Mouse (Mus musculus): ENCODE measurements at regions not wholly inside any gene's neighbourhood (a gene's known extent, or its start where the extent isn't known, plus 50 kb on each side); places are given as distances from the start of the nearest gene placed in this dataset.
"Not testable (repeated sequence)": the region's sequence is repeated elsewhere in the genome, so short reads cannot be mapped to it uniquely, and the experiment has no call there.

DNA sequence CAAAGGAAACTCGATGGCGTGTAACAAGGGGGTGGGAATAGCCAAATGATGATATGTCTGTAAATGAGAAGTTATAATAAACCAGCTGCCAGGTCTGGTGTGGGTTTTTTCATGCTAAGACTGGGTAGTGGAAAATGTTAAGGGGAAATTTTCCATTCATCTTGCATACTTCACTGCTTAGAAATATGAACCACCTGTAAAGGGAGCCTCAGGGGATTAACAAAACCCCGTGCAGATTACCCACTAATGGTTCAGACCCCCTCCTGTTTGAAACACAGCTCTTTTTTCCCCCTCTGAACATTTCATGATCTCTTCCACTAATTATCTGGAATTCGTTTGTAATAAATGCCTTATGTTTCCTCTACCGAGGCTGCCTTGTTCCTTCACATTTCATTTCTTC is 446.0 kb upstream of the Hsf2 start:
- DNase-seq: no peak

GRCm38 (mm10) chr10:57046021-57046420 is 440.2 kb upstream of the Hsf2 start:
- DNase-seq: no peak

DNA sequence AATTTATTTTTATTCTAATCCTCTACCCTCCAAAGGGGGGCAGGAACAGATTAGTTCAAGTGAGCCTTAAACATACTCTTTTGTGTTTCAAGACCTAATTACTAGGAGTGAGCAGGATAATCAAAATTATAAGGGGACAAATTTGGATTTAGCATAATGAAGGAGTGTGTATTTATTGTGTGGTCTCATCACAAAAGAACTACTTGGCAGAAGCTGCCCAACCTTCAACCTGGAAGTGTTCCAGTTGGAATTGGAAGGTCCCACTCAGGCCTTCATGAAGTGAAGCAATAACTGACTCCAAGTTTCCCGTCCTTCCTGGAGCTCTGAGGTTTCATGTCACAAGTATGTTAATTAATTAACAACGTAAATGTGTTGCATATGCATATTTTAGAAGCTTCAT is 439.3 kb upstream of the Hsf2 start:
- DNase-seq: peak; percentile 38

DNA sequence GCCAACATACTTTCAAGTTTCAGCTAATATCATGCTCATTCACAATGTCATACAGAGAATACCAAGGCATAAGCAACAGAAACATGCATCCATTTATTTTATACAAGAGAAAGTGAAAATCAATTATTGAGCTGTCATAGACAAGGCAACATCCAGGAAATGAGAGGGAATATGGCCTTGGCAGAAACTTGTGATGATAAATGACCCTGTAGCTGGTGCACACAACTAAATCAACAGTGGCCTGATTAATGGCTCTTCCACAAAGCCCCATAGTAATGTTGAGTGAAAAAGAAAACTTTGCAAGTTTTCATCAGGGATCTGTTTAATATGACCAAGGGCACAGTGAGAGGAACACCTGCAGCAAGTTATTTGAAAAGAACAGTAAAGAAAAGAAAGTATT is 438.5 kb upstream of the Hsf2 start:
- DNase-seq: no peak

GRCm38 (mm10) chr10:57053375-57053774 is 432.8 kb upstream of the Hsf2 start:
- not testable (repeated sequence) for DNase-seq

GRCm38 (mm10) chr10:57090131-57090530 is 396.1 kb upstream of the Hsf2 start:
- DNase-seq: no peak

- no peak for DNase-seq
Measured at GRCm38 (mm10) chr10:57095920-57096319, 390.3 kb upstream of the Hsf2 start.

GRCm38 (mm10) chr10:57113359-57113758 is 372.8 kb upstream of the Hsf2 start:
- DNase-seq: no peak

DNA sequence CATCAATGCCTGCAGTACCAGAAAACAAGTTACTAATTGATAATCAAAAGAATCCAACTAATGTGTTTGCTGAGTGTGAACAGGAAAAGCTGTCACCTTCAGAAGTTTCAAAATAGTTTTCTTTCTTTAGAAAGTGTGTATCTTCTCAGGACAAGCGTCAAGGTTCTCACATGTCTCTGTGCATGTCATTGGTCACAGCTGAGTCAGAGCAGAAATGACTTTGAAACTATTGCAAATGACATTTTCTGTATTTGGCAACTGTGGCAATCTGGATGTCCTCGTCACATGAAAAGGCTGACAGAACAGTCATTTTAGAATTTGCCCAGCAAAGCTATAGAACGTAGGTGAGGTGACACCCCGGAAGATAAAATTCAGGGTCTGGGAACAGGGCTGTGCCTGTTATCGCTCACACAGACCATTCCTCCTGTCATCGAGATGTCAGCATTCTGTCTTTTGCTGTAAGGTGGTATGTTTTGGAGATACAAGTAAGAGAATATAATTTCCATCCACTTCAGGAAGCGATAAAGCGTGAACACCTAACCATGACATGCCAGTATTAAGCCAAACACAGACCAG is 371.4 kb upstream of the Hsf2 start:
- no peak for DNase-seq

- DNase-seq: no peak
Measured at GRCm38 (mm10) chr10:57121514-57121913, 364.7 kb upstream of the Hsf2 start.

GRCm38 (mm10) chr10:57127185-57127584 is 359.0 kb upstream of the Hsf2 start:
- DNase-seq: no peak

DNA sequence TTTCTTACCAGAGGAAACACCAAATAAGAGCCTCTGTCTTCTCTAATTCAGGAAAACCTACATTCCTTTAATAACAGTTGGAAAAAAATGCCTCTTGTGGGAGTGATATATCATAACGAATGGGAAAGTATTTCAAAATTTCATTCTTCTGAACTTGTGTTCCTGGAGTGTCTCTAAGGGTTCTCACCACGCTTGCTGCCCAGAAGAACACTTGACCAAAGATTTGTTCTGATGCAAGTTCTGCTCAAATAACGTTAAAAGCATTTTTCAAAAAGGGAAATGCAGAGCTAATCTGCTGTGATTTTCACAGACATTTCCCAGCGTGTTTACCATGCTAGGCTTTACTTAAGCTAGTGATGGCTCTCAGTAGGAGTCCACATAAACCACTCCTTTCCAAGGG is 329.8 kb upstream of the Hsf2 start:
- DNase-seq: no peak

GRCm38 (mm10) chr10:57156912-57157311 is 329.3 kb upstream of the Hsf2 start:
- no peak for DNase-seq

GRCm38 (mm10) chr10:57160546-57160945 is 325.6 kb upstream of the Hsf2 start:
- no peak for DNase-seq

DNA sequence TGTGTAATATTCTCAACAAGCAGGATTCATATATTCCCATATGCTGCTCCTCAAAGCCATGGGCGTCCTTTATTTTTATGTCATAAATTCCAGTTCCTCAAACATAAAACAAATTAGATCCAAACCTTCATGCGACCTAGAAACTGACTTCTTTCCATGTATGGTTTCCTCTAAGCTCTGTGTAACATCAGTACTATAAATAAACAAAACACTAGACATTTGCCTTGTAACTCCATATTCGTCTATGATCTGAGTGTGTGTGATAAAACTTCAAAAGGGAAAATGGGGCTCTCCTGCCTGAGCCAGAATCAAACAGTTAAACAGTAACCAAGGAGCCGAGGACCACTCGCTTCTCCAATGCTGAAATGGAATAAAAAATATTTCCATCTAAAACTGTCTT is 322.8 kb upstream of the Hsf2 start:
- no peak for DNase-seq

GRCm38 (mm10) chr10:57183560-57183959 is 302.6 kb upstream of the Hsf2 start:
- peak; percentile 17 for DNase-seq

- DNase-seq: no peak
Measured at GRCm38 (mm10) chr10:57210701-57211100, 275.5 kb upstream of the Hsf2 start.

- no peak for DNase-seq
Measured at GRCm38 (mm10) chr10:57231117-57231516, 255.1 kb upstream of the Hsf2 start.

- DNase-seq: peak; percentile 11
Measured at GRCm38 (mm10) chr10:57281220-57281619, 205.0 kb upstream of the Hsf2 start.

DNA sequence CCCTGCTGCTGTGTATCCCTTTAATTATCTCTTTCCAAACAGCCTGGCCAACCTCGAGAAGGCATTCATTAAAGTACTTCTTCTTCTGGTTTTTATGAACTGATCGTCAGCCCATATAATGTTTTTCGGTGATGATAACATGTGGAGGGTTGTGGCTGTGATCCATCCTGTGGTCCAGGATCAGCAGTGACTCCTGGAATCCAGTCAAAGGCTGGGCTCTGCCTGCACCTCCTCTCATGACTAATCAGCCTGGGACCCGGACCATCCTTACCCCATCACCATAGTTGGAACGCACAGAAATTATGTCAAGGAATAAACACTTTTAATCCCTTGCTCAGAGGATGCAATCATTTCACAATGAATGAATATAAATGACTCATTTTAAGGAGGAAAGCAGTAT is 203.3 kb upstream of the Hsf2 start:
- DNase-seq: no peak

- no peak for DNase-seq
Measured at GRCm38 (mm10) chr10:57291596-57291995, 194.6 kb upstream of the Hsf2 start.

DNA sequence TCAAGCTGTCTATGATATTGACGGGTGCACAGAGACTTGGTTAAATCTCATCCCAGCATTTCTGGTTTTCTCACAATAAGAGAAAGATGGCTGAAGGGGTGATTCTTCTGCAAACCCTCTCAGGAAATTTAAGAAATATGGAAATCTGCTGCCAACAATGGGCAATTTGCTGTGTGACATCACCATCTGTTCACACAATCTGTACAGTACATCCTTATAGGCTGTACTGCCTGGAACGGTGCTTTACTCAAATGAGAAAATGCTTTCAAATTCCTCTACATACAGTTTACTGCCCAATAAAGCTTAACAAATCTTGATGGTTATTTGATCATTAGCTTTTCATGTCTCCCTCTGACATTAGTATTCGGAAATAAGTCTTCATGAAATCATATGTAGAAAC is 172.4 kb upstream of the Hsf2 start:
- no peak for DNase-seq

DNA sequence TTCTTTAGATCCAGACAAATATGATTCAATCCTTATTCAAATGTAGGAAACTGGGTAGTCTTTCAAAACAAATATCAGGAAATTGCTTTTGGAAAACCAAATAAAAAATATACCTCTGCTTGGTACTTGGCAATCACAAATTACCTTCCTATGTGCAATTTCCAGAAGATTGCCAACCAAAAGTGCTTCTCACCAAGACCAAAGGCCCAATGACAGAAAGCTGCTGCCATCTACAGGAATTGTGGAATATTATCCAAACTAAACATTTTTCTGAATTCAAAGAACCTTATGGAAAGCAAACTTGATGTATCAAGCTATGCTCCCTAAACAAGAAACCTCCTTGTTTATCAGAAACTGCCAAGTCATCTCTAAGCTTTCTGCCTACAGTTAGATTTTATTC is 169.1 kb upstream of the Hsf2 start:
- peak; percentile 11 for DNase-seq

DNA sequence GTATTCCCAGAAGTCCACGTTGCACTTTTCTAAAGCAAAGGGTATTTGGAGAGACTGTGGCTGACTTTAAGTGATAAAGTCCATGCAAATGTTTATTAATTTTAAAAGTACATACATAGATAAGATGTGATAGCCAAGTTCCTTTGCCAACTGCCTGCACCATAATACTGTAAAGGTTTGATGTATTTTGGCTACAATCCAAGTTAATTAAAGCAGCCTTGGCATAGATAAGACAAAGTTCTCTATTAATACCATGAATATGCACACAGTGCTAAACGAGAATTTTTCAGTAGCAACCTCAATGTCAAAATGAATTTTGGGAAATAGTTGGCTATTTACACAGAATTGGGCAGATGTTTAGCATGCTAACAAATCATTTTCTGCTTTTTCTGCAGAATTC is 167.0 kb upstream of the Hsf2 start:
- peak; percentile 4 for DNase-seq

- no peak for DNase-seq
Measured at GRCm38 (mm10) chr10:57322717-57323424, 163.3 kb upstream of the Hsf2 start.

Measured in retina, postnatal 1 day (tissue).